Mouse (Mus musculus) liver, adult (tissue): ENCODE data around the gene Eci3.

Experiments
- GATA4 ChIP-seq: IDR thresholded peaks from 2 replicates; pipeline ENCODE4 v1.6.1; 2014; ENCODE audit warnings: mild to moderate bottlenecking, low read length; ENCODE audit not compliant: insufficient replicate concordance

Eci3 gene

GRCm38 (mm10) chr13:34934931-34935644 lies 28.5 kb downstream of the Eci3 start:
- no peak for TF ChIP-seq GATA4

GRCm38 (mm10) chr13:34924210-34924609 lies 39.4 kb downstream of the Eci3 start, which contains the start of the genes Fam217a and 4933417A18Rik:
TSS of gene Fam217a (minus strand) at chr13:34924310.
TSS of gene 4933417A18Rik (plus strand) at chr13:34924409.
- no peak for TF ChIP-seq GATA4

- TF ChIP-seq GATA4: no peak
These were observed 47.0 kb downstream of the Eci3 start for GRCm38 (mm10) chr13:34916520-34917167.

- TF ChIP-seq GATA4: no peak
These were observed 49.0 kb downstream of the Eci3 start for GRCm38 (mm10) chr13:34914614-34915013.
